Mouse (Mus musculus) heart, postnatal 0 days (tissue): ENCODE measurements around the gene Arhgap8. TPM values are rescaled to one million over a fixed set of nuclear protein-coding genes. Genes with fewer than 3 reads are reported as not detected.

Source experiments
- ATAC-seq: fragments of 200-750 bp; cut with Nextera tagmentation; 2 replicates; pipeline ENCODE4 v1.8.0; 2017; ENCODE audit warnings: low read depth, moderate number of reproducible peaks, moderate library complexity; ENCODE audit not compliant: insufficient read depth
- DNase-seq: peaks from one replicate; pipeline ENCODE4 v3.0.0-alpha.2; 2016; ENCODE audit warnings: low spot score
- H3K27ac ChIP-seq: fragments of 300-500 bp; sonication (generic); 2 replicates; pipeline ENCODE4 v1.5.1; 2014; ENCODE audit warnings: low read depth, mild to moderate bottlenecking
- H3K27me3 ChIP-seq: fragments of 300-500 bp; sonication (generic); 2 replicates; pipeline ENCODE4 v1.6.1; 2014; ENCODE audit warnings: low read length, mixed read lengths; ENCODE audit not compliant: control insufficient read depth, insufficient read depth
- H3K36me3 ChIP-seq: fragments of 300-500 bp; sonication (generic); replicated peaks from 2 replicates; pipeline ENCODE4 v1.6.1; 2014; ENCODE audit warnings: low read length, mixed read lengths; ENCODE audit not compliant: control insufficient read depth, insufficient read depth
- H3K4me1 ChIP-seq: fragments of 300-500 bp; sonication (generic); 2 replicates; pipeline ENCODE4 v1.6.1; 2014; ENCODE audit warnings: antibody characterized with exemption; ENCODE audit not compliant: control insufficient read depth, insufficient read depth
- H3K4me2 ChIP-seq: fragments of 300-500 bp; sonication (generic); 2 replicates; pipeline ENCODE4 v1.6.1; 2014; ENCODE audit warnings: low read depth, mild to moderate bottlenecking, low read length, moderate library complexity
- H3K4me3 ChIP-seq: fragments of 300-500 bp; sonication (generic); 2 replicates; pipeline ENCODE4 v1.5.1; 2014; ENCODE audit warnings: low read depth, low read length
- H3K9ac ChIP-seq: fragments of 300-500 bp; sonication (generic); replicated peaks from 2 replicates; pipeline ENCODE4 v1.6.1; 2014; ENCODE audit warnings: low read depth, low read length, mixed read lengths
- H3K9me3 ChIP-seq: fragments of 300-500 bp; sonication (generic); replicated peaks from 2 replicates; pipeline ENCODE4 v1.6.1; 2016; ENCODE audit warnings: low read length; ENCODE audit not compliant: control insufficient read depth
- CTCF ChIP-seq: IDR thresholded peaks from 2 replicates; pipeline ENCODE4 v1.5.1; 2016; ENCODE audit warnings: antibody characterized with exemption, control low read depth, low read depth
- EP300 ChIP-seq: IDR thresholded peaks from 2 replicates; pipeline ENCODE4 v1.6.1; 2016; ENCODE audit warnings: antibody characterized with exemption, low read depth
- WGBS: fragments of 180-500 bp; shearing (Covaris S2); extraction: QIAGEN DNeasy Blood & Tissue Kit; methylation state at CpG from one replicate; pipeline ENCODE4 v1.1.7; 2014; 5-methylcytosine and 5-hydroxymethylcytosine counted together
- polyA plus RNA-seq: library from polyadenylated mRNA; unstranded; fragments of >200 nt; fragmentation: Nextera tagmentation; extraction: Ambion mirVana; gene quantifications from 2 replicates; pipeline ENCODE4 v1.2.1, GENCODE M21; 2015
- total RNA-seq: library from RNA; depleted of rRNA; stranded (reverse); fragments of >200 nt; gene quantifications from 2 replicates; pipeline ENCODE4 v1.2.3, GENCODE M21; 2014; ENCODE audit warnings: low replicate concordance; rRNA removed

Gene Arhgap8
- total RNA-seq (3.7 TPM in 1 of 2 replicates, not detected in the other), polyA plus RNA-seq (1.2 and 1.3 TPM in 2 replicates)

DNA sequence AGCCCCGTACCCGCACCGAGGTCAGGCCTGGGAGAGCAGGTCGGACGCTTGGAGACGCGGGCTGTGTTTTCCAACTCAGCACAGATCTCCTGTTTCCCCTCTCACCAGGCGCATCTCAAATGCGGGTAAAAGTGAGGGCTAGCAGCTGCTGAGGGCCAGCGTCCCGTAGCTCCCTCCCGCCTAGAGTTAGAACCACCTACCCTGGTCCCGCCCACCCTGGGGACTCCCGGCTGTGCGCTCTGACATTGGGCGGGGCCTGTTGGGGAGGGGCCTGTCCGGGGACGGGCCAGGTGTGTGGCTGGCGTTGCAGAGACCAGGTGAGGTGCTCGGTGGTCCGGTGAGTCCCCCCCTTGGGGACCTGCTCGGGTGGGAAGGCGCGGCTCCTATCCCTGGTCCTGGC is at the start of gene Arhgap8:
Gene Arhgap8 (plus strand): TSS at position 262 of the 400 bp plus-strand sequence.
- peak within 1 kb of the TSS; percentile 35; the same call in 1 of the 2 replicates for H3K9ac ChIP-seq
- H3K4me1 ChIP-seq = peaks cover 9% of the 10 kb centered on the region; the same call in 1 of the 2 replicates
- ATAC-seq (peak; percentile 51; the same call in 1 of the 2 replicates), DNase-seq (peak; percentile 28)
- no peaks in the 10 kb centered on the region for H3K27me3 ChIP-seq
- H3K4me3 ChIP-seq = peak within 1 kb of the TSS; percentile 49
- WGBS = 6% methylated on average over 24 of the region's 24 CpGs
- peak within 1 kb of the TSS; percentile 73 for H3K4me2 ChIP-seq
- H3K9me3 ChIP-seq = no peaks in the 10 kb centered on the region
- H3K36me3 ChIP-seq = no peaks in the 10 kb centered on the region
- no peak for TF ChIP-seq CTCF
- peak within 1 kb of the TSS; percentile 5; the same call in 1 of the 2 replicates for H3K27ac ChIP-seq

DNA sequence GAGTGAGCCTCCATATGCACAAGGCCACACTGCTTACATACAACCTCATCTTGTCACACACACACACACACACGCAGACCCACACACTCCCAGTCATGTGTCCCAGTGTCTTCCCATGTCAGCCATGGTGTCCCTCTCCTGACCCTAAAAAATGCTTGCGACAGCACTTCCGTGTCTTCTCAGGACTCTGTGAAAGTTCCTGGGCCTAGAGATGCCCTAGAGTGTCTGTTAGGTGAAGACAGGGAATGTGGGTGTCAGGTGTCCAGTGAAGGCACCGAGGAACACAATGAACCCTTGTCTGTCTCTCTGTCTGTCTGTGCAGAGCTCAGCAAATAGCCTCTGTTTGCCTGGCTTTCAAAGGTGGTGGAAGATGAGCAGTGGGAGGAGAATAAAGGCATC is 49.2 kb upstream of the Arhgap8 start:
- Histone ChIP-seq H3K4me2 (no peak overlapping the region), H3K9me3 (no peaks in the 10 kb centered on the region), H3K4me1 (no peaks in the 10 kb centered on the region), H3K27ac (no peak overlapping the region), H3K36me3 (no peaks in the 10 kb centered on the region), H3K4me3 (no peak overlapping the region), H3K27me3 (no peaks in the 10 kb centered on the region), H3K9ac (no peak overlapping the region)
- TF ChIP-seq CTCF = no peak
- no peak for TF ChIP-seq EP300
- DNase-seq (no peak), ATAC-seq (no peak)
- WGBS = 86% methylated on average over 4 of the region's 4 CpGs

DNA sequence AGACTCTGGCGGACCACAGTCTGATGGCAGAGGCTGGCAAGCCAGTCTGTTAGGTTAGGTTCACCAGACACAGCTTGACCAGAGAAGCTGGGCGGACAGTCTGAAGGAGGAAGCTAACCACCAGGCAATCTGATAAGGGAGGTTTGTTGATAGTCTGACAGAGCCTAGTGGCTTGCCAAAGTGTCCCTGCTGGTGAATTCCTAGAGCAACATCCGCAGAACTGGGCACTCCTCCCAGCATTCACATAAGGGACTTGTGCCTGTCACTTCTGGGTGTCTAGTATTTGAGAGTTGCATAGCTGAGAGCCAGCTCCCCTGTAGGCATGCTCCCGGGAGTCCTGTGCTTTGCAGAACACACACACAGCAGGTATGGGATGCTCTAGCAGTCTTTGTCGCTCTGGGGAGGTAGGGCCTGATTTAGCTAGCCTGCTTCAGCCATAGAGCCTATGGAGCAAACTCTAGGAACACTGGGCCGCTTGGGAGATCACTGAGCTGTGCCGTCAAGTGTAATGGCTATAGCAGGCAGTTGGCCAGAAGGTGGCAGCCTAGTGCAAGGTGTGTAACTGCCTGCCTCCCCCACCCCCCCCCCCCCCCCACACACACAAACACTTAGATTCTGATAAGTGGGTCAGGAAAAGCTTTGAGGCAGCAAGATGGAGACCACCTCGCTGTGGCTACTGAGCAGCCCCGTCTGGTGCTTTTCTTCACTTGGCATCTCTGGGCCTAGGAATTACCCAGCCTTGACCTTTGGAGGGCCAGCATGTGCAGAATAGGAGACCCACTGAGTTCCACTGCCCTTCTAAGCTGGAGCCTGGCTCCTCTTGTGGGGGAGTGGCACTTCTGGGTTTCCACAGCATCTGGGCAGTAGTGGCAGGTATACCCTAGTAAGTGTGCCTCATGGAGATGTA is 48.2 kb upstream of the Arhgap8 start:
- Histone ChIP-seq H3K36me3 (no peaks in the 10 kb centered on the region), H3K9ac (no peak overlapping the region), H3K27me3 (no peaks in the 10 kb centered on the region), H3K9me3 (no peaks in the 10 kb centered on the region), H3K4me2 (no peak overlapping the region), H3K4me3 (no peak overlapping the region), H3K4me1 (no peaks in the 10 kb centered on the region), H3K27ac (no peak overlapping the region)
- WGBS = 39% methylated on average over 9 of the region's 9 CpGs
- no peak for TF ChIP-seq EP300
- peak; percentile 45 for TF ChIP-seq CTCF
- no peak for DNase-seq
- ATAC-seq = peak; percentile 17

DNA sequence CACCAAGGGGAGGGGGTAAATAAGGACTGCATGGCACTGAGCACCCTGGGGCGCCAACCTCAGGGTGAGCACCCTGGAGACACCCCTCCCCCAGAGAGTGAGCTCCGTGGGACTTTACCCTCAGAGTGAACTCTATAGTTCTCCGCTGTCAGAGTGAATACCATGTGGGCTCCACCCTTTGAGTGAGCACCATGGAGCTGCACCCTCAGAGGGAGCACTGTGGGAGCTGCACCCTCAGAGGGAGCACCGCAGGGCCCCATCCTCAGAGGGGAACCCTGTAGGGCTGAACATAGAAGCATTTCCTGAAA is 47.6 kb upstream of the Arhgap8 start:
- no peak for DNase-seq
- ATAC-seq = 0 out of 2 replicates have a peak, but pooled peaks have one; percentile 3
- Histone ChIP-seq H3K4me2 (no peak overlapping the region), H3K27me3 (no peaks in the 10 kb centered on the region), H3K9me3 (no peaks in the 10 kb centered on the region), H3K36me3 (no peaks in the 10 kb centered on the region), H3K9ac (no peak overlapping the region), H3K27ac (no peak overlapping the region), H3K4me1 (no peaks in the 10 kb centered on the region), H3K4me3 (no peak overlapping the region)
- 72% methylated on average over 4 of the region's 4 CpGs for WGBS
- no peak for TF ChIP-seq CTCF
- TF ChIP-seq EP300 = no peak

DNA sequence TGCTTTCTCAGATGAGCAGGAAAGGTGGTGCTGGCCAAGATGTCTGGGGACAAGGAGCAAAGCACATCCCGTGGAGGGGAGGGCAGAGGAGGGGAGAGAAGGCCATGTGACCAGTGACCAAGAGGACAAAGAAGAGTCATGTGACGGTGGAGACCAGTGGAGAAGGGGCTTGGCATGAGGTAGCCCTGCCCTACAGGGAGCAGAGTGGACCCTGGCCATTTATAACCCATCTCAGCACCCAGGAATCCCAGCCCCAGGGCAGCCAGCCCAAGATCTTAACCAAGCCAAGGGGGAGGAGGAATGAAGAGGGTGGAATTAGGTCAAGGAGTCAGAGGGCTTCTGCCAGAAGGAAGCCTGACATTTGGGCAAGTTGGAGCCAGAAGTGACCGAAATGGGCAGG is 47.2 kb upstream of the Arhgap8 start:
- no peaks in the 10 kb centered on the region for H3K4me1 ChIP-seq
- H3K27ac ChIP-seq = no peak overlapping the region
- no peaks in the 10 kb centered on the region for H3K9me3 ChIP-seq
- 66% methylated on average over 3 of the region's 3 CpGs for WGBS
- H3K9ac ChIP-seq = no peak overlapping the region
- ATAC-seq (peak; percentile 37), DNase-seq (no peak)
- H3K36me3 ChIP-seq = no peaks in the 10 kb centered on the region
- TF ChIP-seq CTCF = no peak
- TF ChIP-seq EP300 = no peak
- no peaks in the 10 kb centered on the region for H3K27me3 ChIP-seq
- no peak overlapping the region for H3K4me3 ChIP-seq
- no peak overlapping the region for H3K4me2 ChIP-seq
